Mouse (Mus musculus) intestine, embryonic 16.5 days (tissue): ENCODE data around the gene Birc6. TPM values are rescaled to one million over a fixed set of nuclear protein-coding genes. Genes with fewer than 3 reads are reported as not detected.

Experiments
- polyA plus RNA-seq: library from polyadenylated mRNA; unstranded; fragments of >200 nt; fragmentation: Nextera tagmentation; extraction: Ambion mirVana; gene quantifications from 2 replicates; pipeline ENCODE4 v1.2.1, GENCODE M21; 2015

Birc6 gene
- polyA plus RNA-seq, 1 experiment from 2014 or later: 51.2 TPM

Other genes starting within 250 kb of the Birc6 start
- gene Memo1, start 232.8 kb upstream of the Birc6 start, polyA plus RNA-seq: 63.6 and 70.2 TPM in 2 replicates
- 216 and 246 TPM in 2 replicates for gene Dpy30, start 204.4 kb upstream of the Birc6 start, polyA plus RNA-seq
- 8.5 and 8.8 TPM in 2 replicates for gene Spast, start 189.3 kb upstream of the Birc6 start, polyA plus RNA-seq
- gene Slc30a6, start 132.7 kb upstream of the Birc6 start, polyA plus RNA-seq: 43.0 and 45.9 TPM in 2 replicates
- gene Nlrc4, start 69.2 kb upstream of the Birc6 start, polyA plus RNA-seq: 8.6 and 9.5 TPM in 2 replicates
- 59.1 and 61.4 TPM in 2 replicates for gene Yipf4, start 38.8 kb upstream of the Birc6 start, polyA plus RNA-seq
- 15.6 and 19.8 TPM in 2 replicates for gene Ttc27, start 189.4 kb downstream of the Birc6 start, polyA plus RNA-seq